Mouse (Mus musculus) MEL (cell line): ENCODE measurements around the gene Glul.

Source experiments
- CTCF ChIP-seq, 3 experiments: IDR thresholded peaks in 2 of 3; conservative IDR thresholded peaks in 1 of 3; 2 replicates each; pipeline ENCODE4 v1.5.1; 2011 to 2012; ENCODE audit warnings: low read length in 3 of 3, low read depth in 2 of 3, mild to moderate bottlenecking in 2 of 3, improper control_type of control experiment in 1 of 3, inconsistent platforms in 1 of 3, mixed read lengths in 1 of 3, moderate library complexity in 1 of 3; ENCODE audit not compliant: control insufficient read depth in 1 of 3, insufficient read depth in 1 of 3, poor library complexity in 1 of 3, severe bottlenecking in 1 of 3
- ELF1 ChIP-seq: IDR thresholded peaks from 2 replicates; pipeline ENCODE4 v1.6.1; 2014; ENCODE audit warnings: low read depth, mild to moderate bottlenecking, inconsistent platforms, low read length, improper control_type of control experiment, moderate library complexity
- ETS1 ChIP-seq: IDR thresholded peaks from 2 replicates; pipeline ENCODE4 v1.6.1; 2012; ENCODE audit warnings: low read depth, mild to moderate bottlenecking, inconsistent platforms, low read length, improper control_type of control experiment, moderate library complexity
- HCFC1 ChIP-seq: IDR thresholded peaks from 2 replicates; pipeline ENCODE4 v1.6.1; 2012; ENCODE audit warnings: low read depth, mild to moderate bottlenecking, inconsistent platforms, low read length, improper control_type of control experiment, moderate library complexity
- KAT2A ChIP-seq: conservative IDR thresholded peaks from 2 replicates; pipeline ENCODE4 v1.6.1; 2012; ENCODE audit warnings: low read depth, low read length, improper control_type of control experiment, inconsistent platforms
- MAX ChIP-seq: IDR thresholded peaks from 2 replicates; pipeline ENCODE4 v1.6.1; 2011; ENCODE audit warnings: low read length, improper control_type of control experiment
- MAZ ChIP-seq: IDR thresholded peaks from 2 replicates; pipeline ENCODE4 v1.6.1; 2012; ENCODE audit warnings: low read depth, mild to moderate bottlenecking, inconsistent platforms, low read length, improper control_type of control experiment
- POLR2A ChIP-seq, 2 experiments: IDR thresholded peaks; 2 replicates each; pipeline ENCODE4 v1.6.1; 2011 to 2012; ENCODE audit warnings: low read length in 2 of 2, mild to moderate bottlenecking in 2 of 2, control low read depth in 1 of 2, improper control_type of control experiment in 1 of 2, low read depth in 1 of 2, moderate library complexity in 1 of 2; ENCODE audit not compliant: control insufficient read depth in 1 of 2, insufficient read depth in 1 of 2, poor library complexity in 1 of 2
- POLR2AphosphoS2 ChIP-seq: IDR thresholded peaks from 2 replicates; pipeline ENCODE4 v1.6.1; 2011; ENCODE audit warnings: low read length, improper control_type of control experiment
- ZNF384 ChIP-seq: IDR thresholded peaks from 2 replicates; pipeline ENCODE4 v1.6.1; 2012; ENCODE audit warnings: low read depth, mild to moderate bottlenecking, inconsistent platforms, low read length, improper control_type of control experiment

DNA sequence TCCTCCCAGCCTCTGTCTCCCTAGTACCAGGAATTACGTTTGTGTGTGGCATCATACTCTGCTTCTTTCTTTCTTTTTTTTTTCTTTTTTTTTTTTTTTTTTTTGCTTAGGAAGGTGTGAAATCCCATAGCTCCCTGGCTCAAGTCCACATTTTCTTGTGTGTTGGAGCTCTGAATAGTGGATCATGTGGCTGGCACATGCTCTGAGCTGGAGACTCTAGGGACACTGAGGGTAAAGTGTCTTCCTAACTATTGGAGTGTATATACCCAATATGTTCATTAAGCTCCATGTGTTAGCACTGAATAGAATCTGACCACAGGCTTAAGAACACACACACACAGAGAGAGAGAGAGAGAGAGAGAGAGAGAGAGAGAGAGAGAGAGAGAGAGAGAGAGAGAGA, 34.0 kb downstream of the Glul start:
- TF ChIP-seq POLR2A (IDR thresholded peaks at IDR 0.05; ENCODE audit: control insufficient read depth in 1 of 2, insufficient read depth in 1 of 2, low read depth in 1 of 2, low read length in 2 of 2, poor library complexity in 1 of 2): no peak
- TF ChIP-seq POLR2AphosphoS2: no peak
- TF ChIP-seq ELF1: no peak
- no peak for TF ChIP-seq KAT2A
- no peak for TF ChIP-seq ETS1
- no peak for TF ChIP-seq ZNF384
- no peak for TF ChIP-seq CTCF (IDR thresholded peaks at IDR 0.05 in 2 of 3, conservative IDR thresholded peaks at IDR 0.05 in 1 of 3; ENCODE audit: control insufficient read depth in 1 of 3, insufficient read depth in 1 of 3, low read depth in 2 of 3, low read length in 3 of 3, poor library complexity in 1 of 3, severe bottlenecking in 1 of 3)
- TF ChIP-seq HCFC1: no peak
- TF ChIP-seq MAZ: no peak
- no peak for TF ChIP-seq MAX
